Mouse (Mus musculus) right cerebral cortex, postnatal 36 days (tissue): Measurements from ENCODE around the gene Gm3854.
"Not testable (repeated sequence)": the region's sequence is repeated elsewhere in the genome, so short reads cannot be mapped to it uniquely, and the experiment has no call there.

ENCODE experiments used
- DNase-seq, 2 experiments: peaks; one replicate each; pipeline ENCODE4 v3.0.0; 2022; ENCODE audit warnings: low spot score in 2 of 2, mixed read lengths in 1 of 2

Gm3854 gene

DNA sequence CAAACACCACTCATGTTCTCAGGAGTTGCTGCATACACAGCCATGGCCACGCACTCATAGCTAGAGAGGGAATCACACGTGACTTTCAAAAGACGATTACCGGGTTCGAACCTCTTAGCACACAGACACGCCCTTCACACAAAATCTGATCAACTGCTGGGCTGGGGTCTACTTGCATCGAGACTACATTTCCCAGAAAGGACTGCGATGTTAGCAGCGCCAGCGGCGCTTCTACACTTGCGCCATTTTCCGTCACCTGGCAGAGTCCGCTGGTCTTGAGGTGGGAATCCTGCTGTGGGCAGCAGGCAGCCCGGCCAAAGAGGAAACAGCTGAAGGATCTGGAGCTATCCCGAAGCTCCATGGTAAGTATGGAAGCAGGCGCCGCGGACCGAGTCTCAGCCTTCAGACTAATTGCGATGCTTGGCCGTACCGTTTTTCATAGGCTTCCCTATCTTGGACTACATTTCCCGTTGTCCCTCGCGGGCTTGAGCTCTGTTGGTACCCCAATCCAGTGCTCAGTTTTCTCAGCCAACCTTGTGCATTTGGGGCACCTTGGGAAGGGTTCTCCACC lies at the start of gene Gm3854:
Gene Gm3854 (plus strand): TSS at position 259 of the 571 bp plus-strand sequence.
- peak; percentile 77 to 82 for DNase-seq

DNA sequence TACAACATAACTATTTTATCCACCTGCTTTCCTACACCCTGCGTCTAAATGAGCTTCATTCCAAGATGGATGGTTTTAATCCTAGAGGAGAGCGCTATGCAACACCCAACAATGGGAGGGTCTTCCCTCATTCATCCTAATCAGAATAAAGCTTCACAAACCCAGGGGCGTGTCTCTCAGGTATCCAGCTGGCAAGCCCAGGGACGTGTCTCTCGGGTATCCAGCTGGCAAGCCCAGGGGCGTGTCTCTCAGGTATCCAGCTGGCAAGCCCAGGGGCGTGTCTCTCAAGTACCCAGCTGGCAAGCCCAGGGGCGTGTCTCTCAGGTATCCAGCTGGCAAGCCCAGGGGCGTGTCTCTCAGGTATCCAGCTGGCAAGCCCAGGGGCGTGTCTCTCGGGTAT lies 42.8 kb upstream of the Gm3854 start:
- not testable (repeated sequence) for DNase-seq

DNA sequence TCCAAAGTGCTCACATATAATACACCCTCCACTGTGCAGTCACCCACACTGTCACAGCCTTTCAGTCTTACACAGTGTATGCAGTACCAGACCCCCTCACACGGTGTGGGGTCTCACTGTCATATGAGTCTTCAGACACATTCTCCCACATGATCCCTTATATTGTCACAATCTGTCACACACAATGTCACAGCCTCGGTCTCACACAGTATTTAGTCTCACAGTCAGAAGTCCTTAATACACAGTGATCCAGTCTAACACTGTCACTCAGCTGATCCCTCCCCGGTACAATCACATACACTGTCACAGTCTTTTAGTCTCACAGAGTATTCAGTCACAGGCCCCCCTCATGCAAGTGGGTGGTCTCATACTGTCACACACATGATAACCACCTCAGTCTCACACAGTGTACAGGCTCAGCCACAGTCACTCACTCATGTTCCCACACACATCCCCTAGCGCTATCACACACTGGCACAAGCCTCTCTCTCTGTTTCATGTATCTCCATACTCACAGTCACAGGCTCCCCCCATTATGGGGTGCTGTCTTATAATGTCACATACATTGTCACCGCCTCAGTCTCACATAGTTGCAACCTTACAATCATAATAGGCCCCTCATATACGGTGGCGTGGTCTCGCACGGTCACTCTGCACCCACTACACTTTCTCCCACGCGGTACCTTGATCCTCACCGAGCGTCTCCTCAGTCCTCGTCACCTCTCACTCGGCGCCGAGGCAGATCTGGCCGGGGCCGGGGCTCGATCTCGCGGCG lies 12.9 kb upstream of the Gm3854 start:
- DNase-seq: peak; percentile 24 to 40

DNA sequence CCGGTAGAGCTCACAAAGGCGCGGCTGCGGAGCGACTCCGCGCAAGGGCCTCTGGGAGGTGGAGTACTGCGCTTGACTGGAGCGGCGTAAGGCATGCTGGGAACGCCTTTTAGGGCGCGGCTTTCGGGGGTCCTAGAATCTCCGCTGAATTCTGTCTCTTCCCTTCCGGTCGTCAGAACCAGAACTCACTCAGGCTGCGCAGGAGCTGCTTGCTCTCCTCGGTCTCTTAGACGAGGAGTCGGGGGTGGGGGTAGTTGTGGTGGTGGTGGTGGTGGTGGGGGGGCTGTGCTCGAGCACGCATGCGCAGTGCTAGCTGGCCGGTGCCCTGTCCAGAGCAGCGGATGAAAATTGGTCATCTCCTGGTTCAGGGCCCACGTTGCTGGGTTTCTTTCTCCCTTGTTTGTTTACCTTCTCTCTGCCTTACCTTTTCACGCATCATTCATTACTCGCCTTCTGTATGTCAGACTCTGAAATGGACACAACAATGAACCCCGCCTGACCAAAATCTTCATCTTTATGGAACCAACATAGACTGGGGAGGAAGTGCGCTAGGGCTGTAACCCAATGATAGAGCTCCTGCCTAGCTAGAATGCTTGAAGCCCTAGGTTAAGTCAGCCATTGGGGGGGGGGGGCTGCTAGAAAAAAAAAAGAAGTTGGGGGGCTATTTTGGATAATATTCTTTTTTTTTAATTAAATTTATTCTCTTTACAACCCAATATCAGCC lies 12.2 kb upstream of the Gm3854 start, which contains the start of gene Zfp583:
Gene Zfp583 (minus strand): TSS at position 53 of the 724 bp plus-strand sequence.
- peak; percentile 85 to 86 for DNase-seq

DNA sequence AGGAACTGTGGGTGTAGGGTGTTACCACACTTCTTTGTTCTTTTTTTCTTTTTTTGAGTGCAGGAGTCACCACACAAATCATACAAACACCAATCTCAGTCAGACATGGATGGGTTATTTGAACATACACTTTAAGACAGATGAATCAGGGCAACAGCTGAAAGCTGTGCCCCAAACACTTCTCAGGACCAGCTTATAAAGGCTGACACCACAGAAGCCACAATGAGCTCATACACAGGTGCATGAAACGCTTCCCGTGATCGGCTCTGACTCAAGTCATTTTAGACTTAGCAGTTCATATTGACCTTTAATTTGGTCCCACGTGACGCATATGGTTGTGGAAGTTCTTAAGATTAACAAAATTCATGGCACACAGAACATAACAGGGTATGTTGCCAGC lies 3.7 kb upstream of the Gm3854 start:
- DNase-seq: no peak

DNA sequence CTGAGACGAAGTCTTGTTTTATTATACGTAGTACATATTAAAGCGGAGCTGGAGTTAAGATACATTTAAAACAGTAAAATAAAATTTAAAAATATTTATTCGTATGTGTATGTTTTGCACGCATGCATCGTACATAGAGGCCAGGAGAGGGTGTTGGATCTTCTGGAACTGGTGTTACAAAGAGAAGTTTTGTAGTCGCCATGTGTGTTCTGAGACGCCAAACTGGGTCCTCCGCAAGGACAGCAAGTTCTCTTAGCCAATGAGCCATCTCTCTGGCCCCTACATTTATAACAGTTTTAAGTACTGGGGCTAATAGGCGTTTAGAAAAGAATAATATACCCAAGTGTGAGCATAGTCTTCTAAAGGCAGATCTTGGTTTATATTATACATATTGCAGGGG lies 565 bp downstream of the Gm3854 start:
- DNase-seq: no peak

DNA sequence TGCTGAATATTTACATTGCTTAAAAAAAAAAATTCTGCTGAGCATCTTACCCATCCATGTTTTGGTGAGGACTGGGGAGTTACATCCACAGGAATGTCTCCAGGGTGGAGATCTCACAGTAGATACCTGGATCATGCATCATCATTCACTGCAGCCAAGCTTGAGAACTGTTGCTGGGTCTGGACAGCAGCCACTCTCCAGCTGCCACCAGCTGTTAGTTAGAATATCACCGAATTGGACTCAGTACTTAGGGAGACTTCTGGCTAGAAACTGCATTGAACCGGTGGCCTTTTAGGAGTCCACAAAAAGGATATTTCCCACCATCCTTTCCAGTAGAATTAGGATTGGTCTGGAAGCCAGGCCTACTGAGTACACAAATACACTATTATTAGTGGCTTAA lies 14.6 kb downstream of the Gm3854 start:
- DNase-seq: no peak

DNA sequence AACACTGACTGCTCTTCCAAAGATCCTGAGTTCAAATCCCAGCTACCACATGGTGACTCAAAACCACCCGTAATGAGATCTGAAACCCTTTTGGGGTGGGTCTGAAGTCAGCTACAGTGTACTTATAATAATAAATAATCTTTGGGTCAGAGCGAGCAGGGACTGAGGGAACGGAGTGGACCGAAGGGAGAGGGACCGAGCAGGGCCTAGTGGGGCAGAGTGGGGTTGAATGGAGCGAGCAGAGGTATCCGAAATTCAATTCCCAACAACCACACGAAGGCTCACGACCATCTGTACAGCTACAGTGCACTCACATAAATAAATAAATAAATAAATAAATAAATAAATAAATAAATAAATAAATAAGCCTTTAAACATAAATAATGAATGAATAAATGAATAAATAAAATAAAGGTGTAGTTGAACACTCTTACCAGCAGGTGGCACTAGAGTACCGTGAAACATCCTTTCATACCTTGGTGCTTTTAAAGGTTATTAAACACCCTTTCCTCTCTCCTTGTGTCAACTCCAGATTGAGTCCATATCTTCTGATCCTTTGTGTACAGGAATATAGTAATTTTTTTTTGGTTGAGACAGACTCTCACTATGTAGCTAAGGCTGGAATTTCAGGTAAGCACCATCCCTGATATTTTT lies 15.5 kb downstream of the Gm3854 start:
- no peak for DNase-seq

DNA sequence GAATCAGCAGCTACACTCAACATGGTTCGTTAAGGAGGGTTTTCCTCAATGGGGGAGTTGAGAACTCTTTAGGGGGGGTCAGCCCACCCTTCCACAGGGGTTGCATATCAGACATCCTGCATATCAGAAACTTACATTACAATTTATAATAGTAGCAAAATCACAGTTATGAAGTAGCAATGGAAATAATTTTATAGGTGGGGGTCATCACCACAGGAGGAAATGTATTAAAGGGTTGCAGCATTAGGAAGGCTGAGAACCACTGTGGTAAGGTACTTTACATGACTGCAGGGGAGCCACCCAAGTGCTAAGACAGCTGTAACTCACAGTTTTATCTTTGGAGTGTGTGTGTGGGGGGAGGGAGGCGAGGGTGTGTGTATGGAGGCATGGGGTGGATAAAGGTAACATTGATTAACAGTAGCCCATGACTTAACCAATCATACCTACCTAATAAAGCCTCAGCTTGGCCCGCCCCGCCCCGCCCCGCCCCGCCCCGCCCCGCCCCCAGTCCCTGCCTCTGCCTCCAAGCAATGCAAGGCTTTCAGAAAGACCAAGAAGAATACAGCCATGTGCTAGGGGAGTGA lies 17.0 kb downstream of the Gm3854 start:
- DNase-seq: no peak

DNA sequence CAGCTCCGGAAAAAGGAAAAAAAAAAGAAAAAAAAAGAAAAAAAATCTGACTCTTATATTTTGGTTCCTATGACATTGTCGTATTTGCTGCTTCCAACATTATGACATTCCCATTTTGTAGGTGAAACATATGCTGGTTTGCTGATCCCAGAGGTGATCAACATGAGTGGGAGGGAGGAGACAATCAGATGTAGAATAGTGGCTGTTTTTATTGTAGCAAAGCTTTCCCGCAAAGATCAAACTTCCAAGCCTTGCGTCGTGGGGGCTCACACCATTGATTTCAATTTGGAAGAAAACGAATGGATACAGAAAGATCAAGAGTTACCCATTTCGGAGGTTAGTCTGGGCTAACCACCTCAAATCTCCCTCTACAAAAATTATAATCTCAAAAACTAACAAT lies 18.2 kb downstream of the Gm3854 start:
- no peak for DNase-seq

DNA sequence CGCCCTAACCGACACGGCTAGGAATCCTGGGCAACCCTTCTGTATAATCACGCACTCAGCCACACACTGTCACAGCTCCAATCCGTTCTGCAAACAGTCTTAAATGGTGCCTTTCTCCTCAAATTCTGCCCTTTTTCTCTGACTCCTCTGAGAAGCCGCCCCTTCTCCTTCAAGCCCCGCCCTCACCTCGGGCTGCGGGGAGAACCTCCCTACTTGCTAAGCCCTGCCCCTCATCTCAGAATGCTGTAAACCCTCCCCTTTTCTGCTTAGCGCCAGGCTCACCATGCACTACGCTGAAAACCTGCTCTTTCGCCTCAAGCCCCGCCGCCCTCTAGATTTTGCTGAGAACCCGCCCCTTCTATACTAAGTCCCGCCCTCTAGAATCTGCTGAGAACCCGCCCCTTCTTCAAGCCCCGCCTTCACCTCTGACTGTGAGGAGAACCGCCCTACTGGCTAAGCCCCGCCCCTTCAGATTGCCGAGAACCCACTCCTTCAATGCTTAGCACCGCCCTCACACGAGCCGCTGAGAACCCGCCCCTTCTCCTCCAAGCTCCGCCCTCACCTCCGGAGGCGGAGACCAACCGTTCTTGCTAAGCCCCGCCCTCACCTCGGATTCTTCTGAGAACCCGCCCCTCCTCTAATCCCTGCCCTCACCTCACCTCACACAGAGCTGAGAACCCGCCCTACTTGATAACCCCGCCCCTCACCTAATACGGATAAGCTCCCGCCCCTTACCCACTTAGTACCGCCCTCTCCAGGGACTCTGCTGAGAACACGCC lies 18.9 kb downstream of the Gm3854 start:
- DNase-seq: peak; percentile 98 to 99

DNA sequence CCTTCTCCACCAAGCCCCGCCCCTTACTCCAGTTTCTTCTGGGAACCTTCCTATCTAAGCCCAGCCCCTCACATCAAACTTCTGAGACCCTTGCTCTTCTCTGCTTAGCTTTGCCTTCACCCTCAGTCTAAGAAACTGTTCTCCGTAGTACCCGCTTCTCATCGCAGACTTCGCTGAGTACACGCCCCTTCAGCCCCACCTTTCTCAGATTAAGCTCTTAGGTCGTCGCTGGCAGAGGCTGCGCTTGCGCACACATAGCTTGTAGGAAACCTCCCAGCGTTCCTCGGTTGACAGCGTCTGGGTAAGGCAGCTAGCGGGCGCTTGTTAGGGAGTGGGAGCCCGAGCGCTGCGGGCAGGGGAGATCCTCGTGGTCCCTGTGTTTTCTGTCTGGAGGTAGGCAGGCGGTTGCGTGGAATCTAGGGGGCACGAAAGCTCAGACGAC lies 19.5 kb downstream of the Gm3854 start, which contains the start of gene Zfp78:
Gene Zfp78 (plus strand): TSS at position 234 of the 442 bp plus-strand sequence.
- peak; percentile 83 to 84 for DNase-seq

DNA sequence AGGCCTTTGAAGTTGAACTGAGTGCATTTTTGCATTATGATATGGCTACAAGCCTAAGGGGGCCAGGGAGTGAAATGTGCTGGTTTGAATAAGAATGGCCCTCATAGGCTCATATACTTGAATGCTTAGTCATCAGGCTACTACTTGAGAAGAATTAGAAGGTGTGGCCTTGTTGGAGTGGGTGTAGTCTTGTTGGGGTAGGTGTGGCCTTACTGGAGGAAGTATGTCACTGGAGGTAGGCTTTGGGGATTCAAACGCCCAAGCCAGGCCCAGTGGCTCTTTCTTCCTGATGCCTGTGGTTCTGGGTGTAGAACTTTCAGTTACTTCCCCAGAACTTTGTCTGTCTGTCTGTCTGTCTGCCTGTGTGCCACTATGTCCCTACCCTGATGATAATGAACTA lies 21.2 kb downstream of the Gm3854 start:
- DNase-seq: no peak

DNA sequence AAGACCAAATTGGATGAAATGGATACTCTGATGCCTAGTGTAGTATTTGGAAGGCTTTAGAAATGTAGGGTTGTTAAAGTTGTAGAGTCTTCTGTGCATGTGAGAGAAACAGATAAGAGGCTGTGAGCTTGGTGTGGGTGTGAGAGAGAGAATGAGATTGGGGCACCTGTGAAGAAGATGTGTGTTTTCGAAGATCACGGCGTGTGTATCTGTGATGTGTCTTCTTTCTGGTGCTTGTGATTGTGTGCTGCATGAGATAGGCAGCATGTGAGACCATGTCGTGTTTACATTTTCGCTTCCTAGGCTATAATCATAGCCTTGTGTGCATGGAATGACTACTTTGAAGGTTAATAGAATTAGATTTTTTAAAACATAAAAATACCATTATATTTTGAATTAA lies 23.6 kb downstream of the Gm3854 start:
- DNase-seq: no peak

DNA sequence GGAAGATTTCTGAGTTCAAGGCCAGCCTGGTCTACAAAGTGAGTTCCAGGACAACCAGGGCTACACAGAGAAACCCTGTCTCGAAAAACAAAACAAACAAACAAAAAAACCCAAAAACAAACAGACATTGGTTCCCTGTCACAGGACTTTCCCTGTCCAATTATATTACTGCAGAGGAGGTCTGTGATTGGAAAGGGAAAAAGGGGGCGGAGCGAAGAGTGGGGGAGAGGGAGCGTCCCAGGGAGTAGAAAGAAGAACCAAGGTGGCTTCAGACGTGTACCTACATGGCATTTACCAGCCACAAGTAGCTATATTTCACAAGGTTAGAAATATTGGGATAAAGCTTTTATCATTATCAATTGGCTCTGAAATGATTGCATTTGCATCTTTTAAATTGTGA lies 24.6 kb downstream of the Gm3854 start:
- not testable (repeated sequence) for DNase-seq

DNA sequence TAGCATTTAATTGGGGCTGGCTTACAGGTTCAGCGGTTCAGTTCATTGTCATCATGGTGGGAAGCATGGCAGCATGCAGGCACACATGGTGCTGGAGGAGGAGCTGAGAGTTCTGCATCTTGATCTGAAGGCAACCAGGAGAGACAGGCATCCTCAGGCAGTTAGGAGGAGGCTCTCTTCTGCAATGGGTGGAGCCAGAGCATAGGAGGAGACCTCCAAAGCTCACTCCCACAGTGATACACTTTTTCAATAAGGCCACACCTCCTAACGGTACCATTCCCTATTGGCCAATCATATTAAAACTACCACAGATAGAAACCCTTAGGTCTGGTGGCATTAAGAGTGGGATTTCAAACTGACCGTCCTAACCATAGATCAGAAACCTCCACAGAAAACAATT lies 25.9 kb downstream of the Gm3854 start:
- no peak for DNase-seq

DNA sequence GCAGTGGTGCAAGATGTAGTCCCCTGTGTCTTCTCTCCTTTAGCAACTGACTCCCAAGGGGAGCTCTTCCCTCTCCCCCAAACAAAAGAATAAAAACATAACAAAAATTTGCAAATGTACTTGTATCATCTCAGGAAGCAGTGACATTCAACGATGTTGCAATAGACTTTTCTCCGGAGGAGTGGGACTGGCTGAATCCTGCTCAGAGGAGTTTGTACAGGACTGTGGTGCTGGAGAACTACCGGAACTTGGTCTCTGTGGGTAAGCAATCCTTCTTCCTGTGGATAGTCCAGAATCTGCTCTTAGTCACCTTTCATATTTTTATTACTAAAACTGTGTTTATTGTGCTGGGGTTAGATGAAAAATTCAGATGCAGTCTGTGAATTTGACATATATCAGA lies 29.4 kb downstream of the Gm3854 start:
- no peak for DNase-seq

DNA sequence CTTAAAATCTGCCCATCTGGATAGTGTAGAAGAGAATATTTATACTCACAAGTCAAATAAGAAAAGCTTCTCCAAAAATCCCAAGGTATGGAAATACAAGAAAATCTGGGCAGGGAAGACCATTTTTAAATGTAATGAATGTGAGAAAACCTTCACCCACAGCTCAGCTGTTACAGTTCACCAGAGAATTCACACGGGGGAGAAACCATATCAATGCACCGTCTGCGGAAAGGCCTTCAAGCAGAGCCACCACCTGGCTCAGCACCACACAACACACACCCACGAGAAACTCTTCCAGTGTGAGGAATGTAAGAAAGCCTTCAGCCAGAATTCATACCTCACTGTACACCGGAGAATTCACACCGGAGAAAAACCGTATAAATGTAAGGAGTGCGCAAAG lies 34.9 kb downstream of the Gm3854 start:
- peak; percentile 72 to 78 for DNase-seq

DNA sequence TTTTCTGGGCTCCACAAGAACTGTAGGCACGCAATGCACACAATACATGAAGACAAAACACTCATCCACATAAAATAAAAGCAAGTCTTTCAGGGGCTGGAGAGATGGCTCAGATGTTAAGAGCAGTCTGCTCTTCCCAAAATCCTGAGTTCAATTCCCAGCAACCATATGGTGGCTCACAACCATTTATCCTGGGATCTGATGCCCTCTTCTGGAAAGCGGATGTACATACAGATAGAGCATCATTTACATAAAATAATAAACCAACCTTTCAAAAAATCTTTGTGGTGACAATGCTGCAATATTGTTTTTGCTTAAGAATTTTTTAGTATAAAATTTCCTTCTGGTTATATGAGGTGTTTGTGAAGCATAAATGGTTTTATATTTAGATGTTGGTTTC lies 37.9 kb downstream of the Gm3854 start:
- no peak for DNase-seq

DNA sequence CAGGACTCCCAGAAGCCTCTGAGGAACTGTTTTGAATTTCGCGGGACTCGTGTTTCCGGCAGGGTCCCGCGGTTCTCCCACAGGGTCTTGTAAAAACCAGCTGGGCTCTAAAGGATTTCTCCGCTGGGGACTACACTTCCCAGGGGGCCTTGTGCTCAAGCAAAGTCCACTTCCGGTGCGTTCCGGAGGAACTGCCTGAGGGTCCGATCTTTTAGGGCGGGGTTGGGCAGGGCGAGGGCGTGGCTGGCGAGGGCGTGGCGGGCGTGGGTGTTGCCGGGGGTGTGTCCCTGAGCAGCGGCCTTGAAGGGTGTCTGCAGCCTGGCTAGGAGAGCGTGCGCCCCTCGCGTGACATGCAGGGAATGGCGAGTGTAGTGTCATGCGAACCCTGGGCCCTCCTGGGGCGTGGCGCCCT lies 39.5 kb downstream of the Gm3854 start, which contains the start of gene Zfp28:
Gene Zfp28 (plus strand): TSS at position 252 of the 412 bp plus-strand sequence.
- peak; percentile 85 to 90 for DNase-seq

DNA sequence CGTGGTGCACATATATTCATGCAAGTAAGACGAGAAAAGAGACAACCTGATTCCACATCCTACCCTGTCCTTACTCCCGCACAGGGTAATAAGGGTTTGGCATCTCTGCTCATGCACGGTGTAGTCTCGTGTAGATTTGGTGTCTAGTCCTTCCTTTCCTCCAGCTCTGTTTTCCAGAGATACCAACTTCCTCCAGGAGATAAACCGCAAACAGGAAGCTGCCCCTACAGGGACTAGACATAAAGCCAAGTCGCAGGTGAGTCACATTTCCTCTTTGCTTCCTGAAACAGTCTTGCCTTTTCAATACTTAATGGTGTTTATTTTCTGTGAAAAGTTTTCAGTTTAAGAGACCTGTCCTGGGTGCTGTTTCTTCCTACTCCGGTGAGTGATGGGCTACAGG lies 40.5 kb downstream of the Gm3854 start:
- DNase-seq: no peak
